Mouse (Mus musculus) naive thymus-derived CD4-positive, alpha-beta T cell, adult 2 months (primary cell): ENCODE results near the gene Hist1h2ap.
"Not testable (repeated sequence)": the region's sequence is repeated elsewhere in the genome, so short reads cannot be mapped to it uniquely, and the experiment has no call there.

Experiments used
- DNase-seq: peaks from one replicate; pipeline ENCODE4 v3.0.0-alpha.2; 2011; ENCODE audit warnings: low read depth

The Hist1h2ap gene

GRCm38 (mm10) chr13:21810073-21810472, 23.2 kb downstream of the Hist1h2ap start, which contains the start of the genes Hist1h2bq and Hist1h2ao:
Gene Hist1h2bq, minus strand, starts transcription at chr13:21810197.
Gene Hist1h2ao, plus strand, starts transcription at chr13:21810465.
- not testable (repeated sequence) for DNase-seq

- DNase-seq = not testable (repeated sequence)
These were observed 30.2 kb downstream of the Hist1h2ap start for GRCm38 (mm10) chr13:21803058-21803457.

- DNase-seq = not testable (repeated sequence)
These were observed 36.1 kb downstream of the Hist1h2ap start for GRCm38 (mm10) chr13:21797163-21797562.

GRCm38 (mm10) chr13:21795584-21795983, 37.7 kb downstream of the Hist1h2ap start:
- no peak for DNase-seq

GRCm38 (mm10) chr13:21790601-21791283, 42.6 kb downstream of the Hist1h2ap start:
- DNase-seq = no peak

GRCm38 (mm10) chr13:21789925-21790324, 43.4 kb downstream of the Hist1h2ap start:
- no peak for DNase-seq

GRCm38 (mm10) chr13:21787760-21788593, 45.3 kb downstream of the Hist1h2ap start:
- DNase-seq = peak; percentile 34

- peak; percentile 95 for DNase-seq
These were observed 46.2 kb downstream of the Hist1h2ap start, which contains the start of the genes Hist1h2an and Hist1h2bp for GRCm38 (mm10) chr13:21786899-21787629. Gene Hist1h2an, minus strand, starts transcription at chr13:21787218. Gene Hist1h2bp, plus strand, starts transcription at chr13:21787461.

- peak; percentile 54 for DNase-seq
These were observed 47.0 kb downstream of the Hist1h2ap start for GRCm38 (mm10) chr13:21786189-21786898.

- DNase-seq = no peak
These were observed 49.0 kb downstream of the Hist1h2ap start for GRCm38 (mm10) chr13:21784311-21784710.

GRCm38 (mm10) chr13:21783734-21784161, 49.6 kb downstream of the Hist1h2ap start:
- peak; percentile 80 for DNase-seq

GRCm38 (mm10) chr13:21783255-21783617, 50.1 kb downstream of the Hist1h2ap start, which contains the start of gene Hist1h3i:
Gene Hist1h3i, minus strand, starts transcription at chr13:21783370.
- peak; percentile 91 for DNase-seq
